ENCODE assay signal across 12 mouse cellular contexts in the genomic region with DNA sequence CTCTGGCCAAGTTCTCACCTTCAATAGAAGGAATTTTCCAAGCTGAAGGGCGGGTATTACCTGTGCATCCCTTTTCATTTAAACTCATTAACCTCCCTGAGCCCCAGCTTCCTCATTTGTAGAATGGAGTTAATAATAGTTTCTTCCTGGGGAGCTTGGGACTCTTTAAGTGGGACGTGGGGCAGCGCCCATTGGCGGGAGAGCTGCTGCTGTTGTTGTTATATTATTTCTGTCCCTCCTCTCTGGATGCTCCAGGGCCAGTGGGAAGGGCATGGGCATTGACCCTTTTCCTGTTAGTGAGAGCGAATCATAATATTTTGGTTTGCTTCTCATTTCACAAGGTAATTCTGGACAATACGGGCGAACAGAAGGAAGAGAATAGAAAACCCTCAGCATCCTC. TPM values are rescaled to one million over a fixed set of nuclear protein-coding genes. Genes with fewer than 3 reads are reported as not detected.
DNase-seq lines count a peak whose midpoint lies in the region; ATAC-seq and TF ChIP-seq lines count a peak whose summit lies in the region.
"Had no signal": no experiment of that assay in that cellular context is flagged by ENCODE, and none has a peak within 500 bp of the region (broad histone marks: within the 10 kb centered on the region; RNA-seq: fewer than 3 reads in every experiment).

No protein-coding gene starts in this region.

- peaks cover 52% of the 10 kb centered on the region for H3K36me3 ChIP-seq in forebrain, embryonic 10.5 days (replicated peaks)
- H3K36me3 ChIP-seq in forebrain, postnatal 0 days (ENCODE audit: insufficient read depth): no peaks in the 10 kb centered on the region
- no peaks in the 10 kb centered on the region for H3K36me3 ChIP-seq in heart, embryonic 15.5 days
- H3K36me3 ChIP-seq in limb, embryonic 10.5 days: no peaks in the 10 kb centered on the region
- H3K36me3 ChIP-seq: embryonic facial prominence, embryonic 12.5 days; liver, embryonic 13.5 days had no signal

- H3K4me1 ChIP-seq in forebrain, embryonic 10.5 days: peaks cover 47% of the 10 kb centered on the region
- peaks cover 9% of the 10 kb centered on the region; the same call in 1 of the 2 replicates for H3K4me1 ChIP-seq in forebrain, postnatal 0 days (ENCODE audit: insufficient read depth)
- peaks cover 40% of the 10 kb centered on the region for H3K4me1 ChIP-seq in heart, embryonic 15.5 days (replicated peaks)
- peaks cover 19% of the 10 kb centered on the region; the same call in 1 of the 2 replicates for H3K4me1 ChIP-seq in brown adipose tissue, adult 24 weeks (ENCODE audit: control insufficient read depth, insufficient read depth, insufficient read length, low read length)
- H3K4me1 ChIP-seq in limb, embryonic 10.5 days: peaks cover 49% of the 10 kb centered on the region
- H3K4me1 ChIP-seq: liver, embryonic 13.5 days had no signal

- no peak for TF ChIP-seq CTCF in forebrain, postnatal 0 days (IDR thresholded peaks at IDR 0.05; ENCODE audit: low read depth)

- no peaks in the 10 kb centered on the region for H3K9me3 ChIP-seq in forebrain, embryonic 10.5 days
- no peaks in the 10 kb centered on the region for H3K9me3 ChIP-seq in forebrain, postnatal 0 days (ENCODE audit: low read length)
- H3K9me3 ChIP-seq in heart, embryonic 15.5 days (replicated peaks): no peaks in the 10 kb centered on the region
- no peaks in the 10 kb centered on the region for H3K9me3 ChIP-seq in limb, embryonic 10.5 days (replicated peaks)
- H3K9me3 ChIP-seq: embryonic facial prominence, embryonic 12.5 days; liver, embryonic 13.5 days had no signal

- no peak overlapping the region for H3K9ac ChIP-seq in forebrain, postnatal 0 days
- H3K9ac ChIP-seq in heart, embryonic 15.5 days: no peak overlapping the region
- H3K9ac ChIP-seq: embryonic facial prominence, embryonic 12.5 days; liver, embryonic 13.5 days had no signal

- no peak overlapping the region for H3K4me3 ChIP-seq in forebrain, embryonic 10.5 days
- H3K4me3 ChIP-seq in forebrain, postnatal 0 days (ENCODE audit: low read depth, low read length): no peak overlapping the region
- no peak overlapping the region for H3K4me3 ChIP-seq in heart, embryonic 15.5 days
- no peak overlapping the region for H3K4me3 ChIP-seq in brown adipose tissue, adult 24 weeks (ENCODE audit: insufficient read depth, low read depth, low read length)
- no peak overlapping the region for H3K4me3 ChIP-seq in limb, embryonic 10.5 days
- H3K4me3 ChIP-seq: embryonic facial prominence, embryonic 12.5 days; liver, embryonic 13.5 days had no signal

- no peak for DNase-seq in forebrain, embryonic 10.5 days (ENCODE audit: extremely low spot score, low spot score)
- DNase-seq in forebrain, postnatal 0 days: no peak
- DNase-seq in heart, postnatal 25 days (ENCODE audit: low spot score): no peak
- DNase-seq in limb, embryonic 10.5 days (ENCODE audit: low spot score): no peak
- no peak for DNase-seq in yolk sac, embryonic 10.5 days (ENCODE audit: low spot score)
- DNase-seq: kidney, adult 11 months; liver, embryonic 13.5 days; spleen, adult 18-20 months had no signal

- no peak for ATAC-seq in forebrain, postnatal 0 days
- no peak for ATAC-seq in heart, embryonic 15.5 days (replicated peaks; ENCODE audit: insufficient number of reproducible peaks, insufficient read depth, low FRiP score, low read depth)
- ATAC-seq in activated CD4-positive, CD25-positive, alpha-beta regulatory T cell, adult 4 months: no peak

- no peaks in the 10 kb centered on the region for H3K27me3 ChIP-seq in forebrain, embryonic 10.5 days (ENCODE audit: poor library complexity, severe bottlenecking)
- no peaks in the 10 kb centered on the region for H3K27me3 ChIP-seq in forebrain, postnatal 0 days (ENCODE audit: insufficient read depth, low read length)
- H3K27me3 ChIP-seq in heart, embryonic 15.5 days: peaks cover 36% of the 10 kb centered on the region
- H3K27me3 ChIP-seq in limb, embryonic 10.5 days (ENCODE audit: low read depth, poor library complexity, severe bottlenecking): 0 out of 2 replicates have a peak, but pooled peaks cover 3% of the 10 kb centered on the region
- H3K27me3 ChIP-seq: embryonic facial prominence, embryonic 12.5 days; liver, embryonic 13.5 days had no signal

- H3K27ac ChIP-seq in forebrain, embryonic 10.5 days: 0 out of 2 replicates have a peak overlapping the region, but pooled peaks have one; percentile 44
- no peak overlapping the region for H3K27ac ChIP-seq in forebrain, postnatal 0 days (ENCODE audit: low read depth, low read length)
- peak overlapping the region; percentile 59 for H3K27ac ChIP-seq in heart, embryonic 15.5 days
- peak overlapping the region; percentile 47 for H3K27ac ChIP-seq in brown adipose tissue, adult 24 weeks (replicated peaks; ENCODE audit: low read depth, low read length)
- H3K27ac ChIP-seq in limb, embryonic 10.5 days: peak overlapping the region; percentile 63; the same call in 1 of the 2 replicates
- H3K27ac ChIP-seq: liver, embryonic 13.5 days had no signal

- no peak overlapping the region for H3K4me2 ChIP-seq in forebrain, postnatal 0 days (ENCODE audit: low read depth)
- no peak overlapping the region for H3K4me2 ChIP-seq in heart, embryonic 15.5 days
- H3K4me2 ChIP-seq: embryonic facial prominence, embryonic 12.5 days; liver, embryonic 13.5 days had no signal

- WGBS in forebrain, embryonic 10.5 days: 86% methylated on average over 7 of the region's 7 CpGs
- 55% methylated on average over 7 of the region's 7 CpGs for WGBS in forebrain, postnatal 0 days
- WGBS in heart, embryonic 15.5 days: 63% methylated on average over 7 of the region's 7 CpGs
- 81% methylated on average over 7 of the region's 7 CpGs for WGBS in limb, embryonic 10.5 days

- intact Hi-C loops in heart, postnatal 25 days (cut with DNase I): loop anchor here (2.0 kb wide), 1 partner anchor 156 kb away; no protein-coding TSS in a partner anchor

RNA-seq across cellular contexts. Expression of gene Rgs3, which starts 47.3 kb away (rescaled TPM):
- 29.8 and 36.3 TPM in 2 replicates for polyA plus RNA-seq in forebrain, embryonic 10.5 days (2016; fragmentation: Nextera tagmentation; extraction: Ambion mirVana)
- 56.1 and 63.5 TPM in 2 replicates for total RNA-seq in forebrain, postnatal 0 days (2014; rRNA removed)
- polyA plus RNA-seq in forebrain, postnatal 0 days (2015; fragmentation: Nextera tagmentation; extraction: Ambion mirVana): 34.7 and 47.3 TPM in 2 replicates
- polyA plus RNA-seq in heart, embryonic 15.5 days (2015; fragmentation: Nextera tagmentation; extraction: Ambion mirVana): 56.9 and 72.2 TPM in 2 replicates
- 10 to 100 TPM; 27.9 to 31.2 TPM for total RNA-seq in heart, postnatal 25 days (2021)
- polyA plus RNA-seq in brown adipose tissue, adult 24 weeks (2012; ENCODE audit: insufficient read depth, insufficient read length, missing spikeins): 49.5 and 102 TPM in 2 replicates
- 24.9 and 38.2 TPM in 2 replicates for polyA plus RNA-seq in limb, embryonic 10.5 days (2016; fragmentation: Nextera tagmentation; extraction: Ambion mirVana)
- polyA plus RNA-seq in activated CD4-positive, CD25-positive, alpha-beta regulatory T cell, adult 4 months (2017; shearing (Covaris generic)): 10 to 100 TPM; 45.2 to 51.1 TPM
